Mouse (Mus musculus) bone marrow macrophage, adult 2 months (primary cell): ENCODE measurements around the gene Irf8.

Source experiments
- CTCF ChIP-seq: IDR thresholded peaks from 2 replicates; pipeline ENCODE4 v1.5.1; 2012; ENCODE audit warnings: low read depth, mild to moderate bottlenecking, low read length, moderate library complexity
- POLR2A ChIP-seq: IDR thresholded peaks from 2 replicates; pipeline ENCODE4 v1.6.1; 2012; ENCODE audit warnings: mild to moderate bottlenecking, low read depth, low read length, borderline replicate concordance

DNA sequence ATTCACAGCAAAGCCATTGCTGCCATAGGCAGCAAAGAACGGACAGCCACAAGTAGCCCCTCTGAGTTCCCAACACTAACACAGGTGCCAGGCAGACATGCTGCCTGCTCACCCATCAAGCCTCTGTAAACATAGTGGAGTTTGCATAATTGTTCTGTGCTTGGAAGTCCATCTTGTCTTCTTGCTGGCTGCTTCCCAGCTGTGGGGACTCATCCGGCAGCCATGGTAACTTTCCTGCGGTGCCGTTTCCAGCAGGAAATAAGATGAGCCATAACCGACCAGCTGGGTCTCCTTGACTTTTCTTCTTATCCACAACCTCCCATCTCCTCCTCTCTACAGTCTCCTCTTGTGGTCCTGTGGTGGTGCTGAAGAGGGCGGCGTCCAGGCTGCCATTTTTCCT, 37.7 kb upstream of the Irf8 start:
- TF ChIP-seq POLR2A (no peak), CTCF (no peak)
